Mouse (Mus musculus): Measurements from ENCODE around the gene Papln. TPM values are rescaled to one million over a fixed set of nuclear protein-coding genes. Genes with fewer than 3 reads are reported as not detected.

Gene Papln
- total and polyA plus RNA-seq, 3 experiments: 0.04 to 0.07 TPM; not detected in 1

DNA sequence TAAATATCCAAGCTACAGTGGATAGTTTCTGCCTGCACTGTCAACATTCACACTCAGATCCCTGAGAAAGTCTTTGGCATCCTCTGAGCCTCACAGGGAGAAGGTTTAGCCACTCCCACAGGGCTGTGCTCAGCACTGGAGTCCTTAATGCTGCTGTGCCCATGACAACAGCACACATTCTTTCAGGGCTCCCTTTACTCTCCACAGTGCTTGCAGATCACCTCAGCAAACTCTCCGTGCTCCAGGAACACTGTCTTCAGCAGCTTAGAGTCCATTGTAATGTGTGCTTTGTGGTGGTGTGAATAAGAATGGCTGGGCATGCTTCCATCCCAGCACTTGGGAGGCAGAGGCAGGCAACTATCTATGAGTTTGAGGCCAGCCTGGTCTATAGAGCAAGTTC is 14.2 kb upstream of the Papln start:
- Histone ChIP-seq H3K9ac (ENCODE audit: control insufficient read depth, low read depth, low read length, poor library complexity, severe bottlenecking) (no peak overlapping the region), H3K4me1 (ENCODE audit: control insufficient read depth in 1 of 2, insufficient read depth in 2 of 2, low read length in 2 of 2) (no peaks in the 10 kb centered on the region), H3K79me2 (ENCODE audit: control insufficient read depth, insufficient read depth, low read length, poor library complexity) (no peaks in the 10 kb centered on the region), H3K4me3 (ENCODE audit: control insufficient read depth in 1 of 2, insufficient read depth in 1 of 2, low read depth in 2 of 2, low read length in 2 of 2) (no peak overlapping the region), H3K9me3 (replicated peaks; ENCODE audit: insufficient read depth, low read length) (no peaks in the 10 kb centered on the region), H3K27me3 (ENCODE audit: control insufficient read depth in 1 of 2, insufficient read depth in 2 of 2, low read length in 2 of 2) (no peaks in the 10 kb centered on the region; a peak in 1 of 4 replicates), H3K36me3 (ENCODE audit: control insufficient read depth in 1 of 2, insufficient read depth in 2 of 2, low read length in 2 of 2) (no peaks in the 10 kb centered on the region), H3K27ac (ENCODE audit: control insufficient read depth, low read depth, low read length) (no peak overlapping the region)
- no peak for DNase-seq (ENCODE audit: low read depth, low spot score)
- TF ChIP-seq RCOR1 (IDR thresholded peaks at IDR 0.05; ENCODE audit: low read depth, low read length): no peak
- TF ChIP-seq EP300 (IDR thresholded peaks at IDR 0.05; ENCODE audit: low read depth in 1 of 2, low read length in 2 of 2): no peak

- no peak overlapping the region for H3K27ac ChIP-seq (ENCODE audit: control insufficient read depth, low read depth, low read length)
Measured at GRCm38 (mm10) chr12:83752495-83752894, 10.9 kb upstream of the Papln start.

DNA sequence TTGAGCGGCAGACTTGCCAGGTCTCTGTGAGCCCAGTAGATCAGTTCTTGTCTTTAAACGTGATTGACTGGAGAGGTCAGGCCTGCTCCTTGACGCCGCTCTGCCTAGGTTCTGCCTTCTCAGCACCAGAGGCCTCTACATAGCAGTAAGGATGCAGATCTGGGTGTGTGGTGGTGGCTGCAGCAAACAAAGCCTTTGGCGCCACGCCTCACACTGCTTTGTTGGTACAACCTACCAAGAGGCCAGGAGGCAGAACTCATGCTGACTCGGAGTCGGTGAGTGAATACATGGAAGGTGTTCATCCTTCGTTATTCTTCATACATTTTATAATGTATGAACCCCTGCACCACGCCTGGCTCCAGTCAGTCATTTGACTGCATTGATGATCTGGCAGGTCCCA is 4.7 kb upstream of the Papln start:
- Histone ChIP-seq H3K4me3 (ENCODE audit: control insufficient read depth in 1 of 2, insufficient read depth in 1 of 2, low read depth in 2 of 2, low read length in 2 of 2) (no peak overlapping the region), H3K9ac (ENCODE audit: control insufficient read depth, low read depth, low read length, poor library complexity, severe bottlenecking) (no peak overlapping the region), H3K36me3 (ENCODE audit: control insufficient read depth in 1 of 2, insufficient read depth in 2 of 2, low read length in 2 of 2) (no peaks in the 10 kb centered on the region), H3K27me3 (ENCODE audit: control insufficient read depth in 1 of 2, insufficient read depth in 2 of 2, low read length in 2 of 2) (no peaks in the 10 kb centered on the region), H3K9me3 (replicated peaks; ENCODE audit: insufficient read depth, low read length) (no peaks in the 10 kb centered on the region), H3K4me1 (ENCODE audit: control insufficient read depth in 1 of 2, insufficient read depth in 2 of 2, low read length in 2 of 2) (no peaks in the 10 kb centered on the region), H3K79me2 (ENCODE audit: control insufficient read depth, insufficient read depth, low read length, poor library complexity) (no peaks in the 10 kb centered on the region), H3K27ac (ENCODE audit: control insufficient read depth, low read depth, low read length) (no peak overlapping the region)
- no peak for DNase-seq (ENCODE audit: low read depth, low spot score)
- TF ChIP-seq UBTF (IDR thresholded peaks at IDR 0.05; ENCODE audit: borderline replicate concordance, insufficient read depth, low read depth, low read length) (no peak), MEF2A (IDR thresholded peaks at IDR 0.05; ENCODE audit: extremely low read depth, insufficient replicate concordance, low read depth, low read length, poor library complexity, severe bottlenecking) (no peak), MYB (IDR thresholded peaks at IDR 0.05; ENCODE audit: low read depth, low read length) (no peak), NELFE (IDR thresholded peaks at IDR 0.05; ENCODE audit: low read depth, low read length) (no peak), ZNF384 (IDR thresholded peaks at IDR 0.05; ENCODE audit: low read depth, low read length) (no peak), TBP (IDR thresholded peaks at IDR 0.05; ENCODE audit: low read depth, low read length) (no peak), POLR2AphosphoS2 (IDR thresholded peaks at IDR 0.05; ENCODE audit: low read length) (no peak), HCFC1 (IDR thresholded peaks at IDR 0.05; ENCODE audit: low read depth, low read length) (no peak), MAX (IDR thresholded peaks at IDR 0.05; ENCODE audit: low read length) (no peak), USF1 (IDR thresholded peaks at IDR 0.05; ENCODE audit: low read depth, low read length) (no peak), ZMIZ1 (IDR thresholded peaks at IDR 0.05; ENCODE audit: low read depth, low read length) (no peak), GABPA (IDR thresholded peaks at IDR 0.05; ENCODE audit: low read depth, low read length) (no peak), JUND (IDR thresholded peaks at IDR 0.05; ENCODE audit: low read depth, low read length) (no peak), ELF1 (IDR thresholded peaks at IDR 0.05; ENCODE audit: low read depth, low read length) (no peak), MYC (IDR thresholded peaks at IDR 0.05; ENCODE audit: low read depth, low read length) (no peak)

More at GRCm38 (mm10) chr12:83752495-83752894, 10.9 kb upstream of the Papln start:
- H3K9me3 ChIP-seq (replicated peaks; ENCODE audit: insufficient read depth, low read length): no peaks in the 10 kb centered on the region
- H3K4me1 ChIP-seq (ENCODE audit: control insufficient read depth in 1 of 2, insufficient read depth in 2 of 2, low read length in 2 of 2): no peaks in the 10 kb centered on the region
- H3K4me3 ChIP-seq (ENCODE audit: control insufficient read depth in 1 of 2, insufficient read depth in 1 of 2, low read depth in 2 of 2, low read length in 2 of 2): no peak overlapping the region
- DNase-seq (ENCODE audit: low read depth, low spot score): no peak
- no peaks in the 10 kb centered on the region for H3K79me2 ChIP-seq (ENCODE audit: control insufficient read depth, insufficient read depth, low read length, poor library complexity)
- no peaks in the 10 kb centered on the region for H3K27me3 ChIP-seq (ENCODE audit: control insufficient read depth in 1 of 2, insufficient read depth in 2 of 2, low read length in 2 of 2)
- no peak overlapping the region for H3K9ac ChIP-seq (ENCODE audit: control insufficient read depth, low read depth, low read length, poor library complexity, severe bottlenecking)
- TF ChIP-seq USF2 (IDR thresholded peaks at IDR 0.05; ENCODE audit: borderline replicate concordance in 1 of 2, insufficient read depth in 1 of 2, low read depth in 1 of 2, low read length in 2 of 2): no peak
- no peak for TF ChIP-seq MYB (IDR thresholded peaks at IDR 0.05; ENCODE audit: low read depth, low read length)
- TF ChIP-seq NELFE (IDR thresholded peaks at IDR 0.05; ENCODE audit: low read depth, low read length): no peak
- TF ChIP-seq RAD21 (IDR thresholded peaks at IDR 0.05; ENCODE audit: low read depth, low read length): no peak
- TF ChIP-seq CTCF (IDR thresholded peaks at IDR 0.05 in 2 of 3, conservative IDR thresholded peaks at IDR 0.05 in 1 of 3; ENCODE audit: control insufficient read depth in 1 of 3, insufficient read depth in 1 of 3, low read depth in 2 of 3, low read length in 3 of 3, poor library complexity in 1 of 3, severe bottlenecking in 1 of 3): no peak
- no peak for TF ChIP-seq POLR2AphosphoS5 (IDR thresholded peaks at IDR 0.05; ENCODE audit: borderline replicate concordance, low read depth, low read length)
- no peak for TF ChIP-seq CHD1 (IDR thresholded peaks at IDR 0.05; ENCODE audit: low read depth, low read length)
- TF ChIP-seq MXI1 (IDR thresholded peaks at IDR 0.05; ENCODE audit: low read depth, low read length): no peak
- no peak for TF ChIP-seq MAFK (IDR thresholded peaks at IDR 0.05; ENCODE audit: borderline replicate concordance, low read depth, low read length)
- TF ChIP-seq ZC3H11A (IDR thresholded peaks at IDR 0.05; ENCODE audit: low read depth, low read length): no peak
- TF ChIP-seq HCFC1 (IDR thresholded peaks at IDR 0.05; ENCODE audit: low read depth, low read length): no peak
- no peaks in the 10 kb centered on the region for H3K36me3 ChIP-seq (ENCODE audit: control insufficient read depth in 1 of 2, insufficient read depth in 2 of 2, low read length in 2 of 2)

All from MEL (cell line).